Mouse (Mus musculus) olfactory bulb, adult 2 months (tissue): Measurements from ENCODE around the gene Hlcs.

Experiments
- CTCF ChIP-seq: fragments of 200-500 bp; IDR thresholded peaks from 2 replicates; pipeline ENCODE4 v1.5.1; 2012; ENCODE audit warnings: low read depth, mild to moderate bottlenecking, low read length, moderate library complexity; ENCODE audit not compliant: insufficient read depth
- POLR2A ChIP-seq: fragments of 200-500 bp; IDR thresholded peaks from 2 replicates; pipeline ENCODE4 v1.6.1; 2012; ENCODE audit warnings: mild to moderate bottlenecking, low read depth, low read length, moderate library complexity; ENCODE audit not compliant: insufficient read depth

DNA sequence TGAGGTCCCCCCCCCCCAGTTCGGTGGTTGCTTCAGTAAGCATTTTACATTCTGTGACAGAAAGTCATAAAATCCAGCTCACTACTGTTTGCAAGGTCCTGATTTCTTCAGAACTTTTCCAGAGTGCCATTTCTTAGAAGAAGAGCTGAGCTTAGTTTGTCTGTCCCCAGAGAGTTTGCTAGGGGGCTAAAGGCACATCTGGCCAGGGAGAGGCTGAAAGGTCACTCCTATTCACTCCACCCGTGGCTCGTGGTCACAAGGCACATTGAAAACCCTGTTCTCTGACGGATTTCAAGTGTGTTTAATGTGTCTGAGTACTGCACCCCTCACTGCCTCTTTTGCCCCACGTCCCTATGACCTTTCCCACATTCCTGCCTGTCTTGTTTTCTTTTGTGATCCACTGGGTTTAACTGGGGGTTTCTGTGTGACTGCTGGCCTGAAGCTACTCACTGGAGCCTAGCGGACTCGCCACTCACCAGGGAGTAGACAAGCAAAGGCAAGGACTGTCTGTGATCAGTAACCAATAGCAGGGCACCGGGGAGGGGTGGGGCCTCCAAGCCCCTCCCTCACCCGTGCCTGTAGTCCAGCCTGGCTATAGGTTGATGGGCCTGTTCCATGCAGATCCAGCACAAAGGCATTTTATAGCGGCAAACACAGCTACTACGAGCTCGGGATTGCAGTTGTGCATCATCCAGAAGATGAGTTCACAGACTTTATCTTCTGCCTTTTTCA, 215.5 kb downstream of the Hlcs start:
- TF ChIP-seq CTCF (no peak), POLR2A (no peak)
